Mouse (Mus musculus) olfactory bulb, adult 2 months (tissue): ENCODE measurements at regions not wholly inside any gene's neighbourhood (a gene's known extent, or its start where the extent isn't known, plus 50 kb on each side); places are given as distances from the start of the nearest gene placed in this dataset.

Source experiments
- H3K27ac ChIP-seq: fragments of 200-500 bp; 2 replicates; pipeline ENCODE4 v1.5.1; 2012; ENCODE audit warnings: low read depth, low read length; ENCODE audit not compliant: insufficient read depth
- H3K4me1 ChIP-seq: fragments of 200-500 bp; 2 replicates; pipeline ENCODE4 v1.6.1; 2012; ENCODE audit warnings: low read length; ENCODE audit not compliant: control insufficient read depth, insufficient read depth
- H3K4me3 ChIP-seq: fragments of 200-500 bp; 2 replicates; pipeline ENCODE4 v1.5.1; 2012; ENCODE audit warnings: mild to moderate bottlenecking, low read depth, low read length, moderate library complexity; ENCODE audit not compliant: insufficient read depth
- CTCF ChIP-seq: fragments of 200-500 bp; IDR thresholded peaks from 2 replicates; pipeline ENCODE4 v1.5.1; 2012; ENCODE audit warnings: low read depth, mild to moderate bottlenecking, low read length, moderate library complexity; ENCODE audit not compliant: insufficient read depth
- POLR2A ChIP-seq: fragments of 200-500 bp; IDR thresholded peaks from 2 replicates; pipeline ENCODE4 v1.6.1; 2012; ENCODE audit warnings: mild to moderate bottlenecking, low read depth, low read length, moderate library complexity; ENCODE audit not compliant: insufficient read depth
- WGBS: fragments of 180-500 bp; shearing (Covaris S2); methylation state at CpG from one replicate; pipeline ENCODE4 v1.1.7; 2018; 5-methylcytosine and 5-hydroxymethylcytosine counted together

- Histone ChIP-seq H3K27ac (peak overlapping the region; percentile 98), H3K4me1 (peaks cover 41% of the 10 kb centered on the region), H3K4me3 (peak overlapping the region; percentile 16)
- no peak for TF ChIP-seq CTCF
- no peak for TF ChIP-seq POLR2A
- 21% methylated on average over 12 of the region's 12 CpGs for WGBS
Observed at GRCm38 (mm10) chr15:85665181-85665821, 69.5 kb upstream of the Ppara start.

GRCm38 (mm10) chr15:85666496-85666895, 68.3 kb upstream of the Ppara start:
- 9% methylated on average over 9 of the region's 9 CpGs for WGBS
- peak overlapping the region; percentile 100 for H3K27ac ChIP-seq
- TF ChIP-seq CTCF (no peak), POLR2A (no peak)
- peak overlapping the region; percentile 42 for H3K4me3 ChIP-seq
- H3K4me1 ChIP-seq = peaks cover 30% of the 10 kb centered on the region

GRCm38 (mm10) chr15:85667381-85667791, 67.4 kb upstream of the Ppara start:
- TF ChIP-seq CTCF (no peak), POLR2A (no peak)
- Histone ChIP-seq H3K4me1 (peaks cover 25% of the 10 kb centered on the region), H3K27ac (peak overlapping the region; percentile 100), H3K4me3 (peak overlapping the region; percentile 46)
- WGBS = 6% methylated on average over 12 of the region's 12 CpGs

GRCm38 (mm10) chr15:85667906-85668590, 66.7 kb upstream of the Ppara start:
- TF ChIP-seq CTCF = no peak
- TF ChIP-seq POLR2A = no peak
- peak overlapping the region; percentile 100 for H3K27ac ChIP-seq
- peaks cover 19% of the 10 kb centered on the region for H3K4me1 ChIP-seq
- no peak overlapping the region for H3K4me3 ChIP-seq
- 19% methylated on average over 7 of the region's 7 CpGs for WGBS

- 9% methylated on average over 9 of the region's 9 CpGs for WGBS
- Histone ChIP-seq H3K4me1 (peaks cover 13% of the 10 kb centered on the region), H3K4me3 (peak overlapping the region; percentile 12; the same call in 1 of the 2 replicates), H3K27ac (peak overlapping the region; percentile 100)
- TF ChIP-seq POLR2A (no peak), CTCF (no peak)
Observed at GRCm38 (mm10) chr15:85668871-85669651, 65.7 kb upstream of the Ppara start.

- 3% methylated on average over 15 of the region's 15 CpGs for WGBS
- Histone ChIP-seq H3K4me3 (peak overlapping the region; percentile 93), H3K4me1 (peaks cover 12% of the 10 kb centered on the region), H3K27ac (peak overlapping the region; percentile 100)
- no peak for TF ChIP-seq CTCF
- TF ChIP-seq POLR2A = no peak
Observed at GRCm38 (mm10) chr15:85669652-85670175, 65.1 kb upstream of the Ppara start.

GRCm38 (mm10) chr15:85670176-85670788, 64.5 kb upstream of the Ppara start:
- Histone ChIP-seq H3K4me1 (peaks cover 12% of the 10 kb centered on the region), H3K4me3 (peak overlapping the region; percentile 93), H3K27ac (peak overlapping the region; percentile 100)
- no peak for TF ChIP-seq CTCF
- TF ChIP-seq POLR2A = peak; percentile 67; the same call in 1 of the 2 replicates
- WGBS = 1% methylated on average over 64 of the region's 64 CpGs
